Mouse (Mus musculus) thymus, postnatal 14 days (tissue): ENCODE data around the gene Rtn4rl1.

Source experiments
- DNase-seq: peaks from one replicate; pipeline ENCODE4 v3.0.0; 2021

Rtn4rl1 gene

GRCm38 (mm10) chr11:75193256-75194071 is at the start of gene Rtn4rl1:
Gene Rtn4rl1 (plus strand): TSS chr11:75193783.
- DNase-seq: peak; percentile 88

- no peak for DNase-seq
Observed at GRCm38 (mm10) chr11:75145841-75146240, 47.7 kb upstream of the Rtn4rl1 start.

GRCm38 (mm10) chr11:75147106-75147845 is 46.3 kb upstream of the Rtn4rl1 start:
- no peak for DNase-seq

- DNase-seq: no peak
Observed at GRCm38 (mm10) chr11:75147846-75148168, 45.8 kb upstream of the Rtn4rl1 start.

GRCm38 (mm10) chr11:75148332-75149035 is 45.1 kb upstream of the Rtn4rl1 start:
- DNase-seq: no peak

GRCm38 (mm10) chr11:75150346-75150745 is 43.2 kb upstream of the Rtn4rl1 start:
- DNase-seq: no peak

GRCm38 (mm10) chr11:75152603-75153557 is 40.7 kb upstream of the Rtn4rl1 start:
- no peak for DNase-seq

- DNase-seq: no peak
Observed at GRCm38 (mm10) chr11:75154053-75154585, 39.5 kb upstream of the Rtn4rl1 start.

GRCm38 (mm10) chr11:75155985-75156384 is 37.6 kb upstream of the Rtn4rl1 start:
- no peak for DNase-seq

GRCm38 (mm10) chr11:75156416-75156815 is 37.2 kb upstream of the Rtn4rl1 start:
- no peak for DNase-seq

- DNase-seq: no peak
Observed at GRCm38 (mm10) chr11:75157037-75157436, 36.5 kb upstream of the Rtn4rl1 start.

GRCm38 (mm10) chr11:75157901-75158300 is 35.7 kb upstream of the Rtn4rl1 start:
- DNase-seq: no peak

- DNase-seq: no peak
Observed at GRCm38 (mm10) chr11:75158432-75158831, 35.2 kb upstream of the Rtn4rl1 start.

- DNase-seq: peak; percentile 58
Observed at GRCm38 (mm10) chr11:75159564-75159963, 34.0 kb upstream of the Rtn4rl1 start.

- DNase-seq: no peak
Observed at GRCm38 (mm10) chr11:75160954-75161353, 32.6 kb upstream of the Rtn4rl1 start.

GRCm38 (mm10) chr11:75161417-75162008 is 32.1 kb upstream of the Rtn4rl1 start:
- no peak for DNase-seq

GRCm38 (mm10) chr11:75162591-75163080 is 30.9 kb upstream of the Rtn4rl1 start:
- DNase-seq: no peak

GRCm38 (mm10) chr11:75163379-75163778 is 30.2 kb upstream of the Rtn4rl1 start:
- no peak for DNase-seq

GRCm38 (mm10) chr11:75164051-75164450 is 29.5 kb upstream of the Rtn4rl1 start:
- DNase-seq: no peak

- no peak for DNase-seq
Observed at GRCm38 (mm10) chr11:75164750-75165149, 28.8 kb upstream of the Rtn4rl1 start.

GRCm38 (mm10) chr11:75165441-75166192 is 28.0 kb upstream of the Rtn4rl1 start:
- peak; percentile 85 for DNase-seq
